Mouse (Mus musculus) CD8-positive naive resting alpha-beta T cell, adult 2 months (primary cell): ENCODE measurements around the gene Armh3.

Experiments used
- DNase-seq, 2 experiments: peaks; one replicate each; pipeline ENCODE4 v3.0.0; 2022; ENCODE audit warnings: low read depth in 2 of 2, low spot score in 2 of 2

Armh3 gene

DNA sequence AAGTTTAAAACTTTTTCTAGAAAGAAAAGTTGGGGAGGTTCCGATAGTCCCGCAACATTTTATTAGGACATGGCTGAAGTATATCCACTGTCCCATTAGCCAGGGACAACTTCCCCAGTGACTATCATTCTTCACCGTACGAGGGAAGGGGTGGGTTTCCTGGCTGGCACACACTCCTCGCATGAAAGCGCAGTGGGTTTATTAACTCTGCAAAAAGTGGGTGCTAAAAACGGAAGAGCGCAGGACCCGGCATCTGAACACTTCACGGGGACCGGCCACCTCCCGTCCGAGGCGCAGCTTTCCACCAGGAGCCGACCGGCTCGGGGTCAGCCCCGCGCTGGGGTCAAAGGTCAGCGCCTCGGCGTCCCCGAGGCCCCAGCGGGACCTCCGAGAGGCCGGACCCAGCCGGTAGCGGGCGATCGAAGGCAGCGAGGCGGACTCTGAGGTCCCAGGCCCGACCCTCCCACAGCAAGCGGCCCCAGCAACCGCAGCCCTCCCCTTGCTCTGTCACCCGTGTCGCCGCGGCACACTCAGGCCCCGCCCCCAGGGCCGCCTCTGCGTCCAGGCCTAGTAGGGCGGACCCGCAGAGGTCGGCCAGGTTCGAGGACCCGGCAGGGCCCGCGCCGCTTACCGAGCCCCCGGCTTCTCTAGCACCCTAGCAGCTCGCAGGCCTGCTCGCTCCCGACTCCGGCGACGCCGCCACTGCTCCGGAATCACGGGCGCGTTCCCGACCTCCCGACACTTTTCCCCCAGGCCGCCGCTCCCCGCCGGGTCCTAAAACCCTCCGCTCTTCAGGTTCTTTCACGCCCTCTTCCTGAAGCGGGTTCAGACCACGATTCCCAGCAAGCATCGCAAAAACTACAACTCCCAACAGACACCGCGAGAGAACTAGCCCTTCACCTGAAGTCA lies at the start of gene Armh3:
Gene Armh3, minus strand, starts transcription at position 704 of the 909 bp plus-strand sequence.
- peak; percentile 74 to 89 for DNase-seq

DNA sequence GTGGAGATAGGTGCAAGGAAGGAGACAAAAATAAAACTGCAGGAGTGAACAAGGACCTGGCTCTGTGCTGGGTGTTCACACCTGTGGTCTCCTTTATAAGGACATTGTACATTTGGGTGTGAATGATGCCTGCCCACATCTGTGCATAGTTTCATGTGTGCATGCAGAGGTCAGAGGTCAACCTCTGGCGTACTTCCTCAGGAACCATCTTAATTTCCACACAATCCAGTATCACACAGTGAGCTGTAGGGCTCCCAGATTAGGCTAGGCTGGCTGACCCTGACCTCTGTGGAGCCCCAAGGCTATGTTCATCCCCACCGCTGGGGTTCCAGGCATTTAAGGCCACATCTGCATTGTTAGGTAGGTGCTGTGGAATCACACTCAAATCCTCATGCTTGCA lies 49.1 kb upstream of the Armh3 start:
- no peak for DNase-seq

DNA sequence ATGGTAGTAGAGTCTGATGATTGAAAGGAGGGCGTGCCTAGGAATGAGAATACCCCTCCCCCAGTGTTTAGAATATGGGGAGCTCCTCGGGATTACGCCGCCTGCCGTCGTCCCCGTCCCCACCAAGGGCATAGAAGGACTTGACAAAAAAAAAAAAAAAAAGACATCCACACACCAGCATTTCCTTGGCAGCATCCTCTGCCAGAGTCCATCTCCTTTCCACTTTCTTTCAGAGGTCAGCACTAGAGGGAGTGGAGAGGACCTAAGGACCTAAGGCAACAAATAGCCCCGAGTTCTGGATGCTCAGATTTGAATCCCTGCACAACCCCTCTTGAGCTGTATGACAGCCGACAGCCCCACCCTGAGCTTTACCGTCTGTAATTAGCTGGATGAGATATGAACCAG lies 48.3 kb upstream of the Armh3 start:
- DNase-seq = no peak

DNA sequence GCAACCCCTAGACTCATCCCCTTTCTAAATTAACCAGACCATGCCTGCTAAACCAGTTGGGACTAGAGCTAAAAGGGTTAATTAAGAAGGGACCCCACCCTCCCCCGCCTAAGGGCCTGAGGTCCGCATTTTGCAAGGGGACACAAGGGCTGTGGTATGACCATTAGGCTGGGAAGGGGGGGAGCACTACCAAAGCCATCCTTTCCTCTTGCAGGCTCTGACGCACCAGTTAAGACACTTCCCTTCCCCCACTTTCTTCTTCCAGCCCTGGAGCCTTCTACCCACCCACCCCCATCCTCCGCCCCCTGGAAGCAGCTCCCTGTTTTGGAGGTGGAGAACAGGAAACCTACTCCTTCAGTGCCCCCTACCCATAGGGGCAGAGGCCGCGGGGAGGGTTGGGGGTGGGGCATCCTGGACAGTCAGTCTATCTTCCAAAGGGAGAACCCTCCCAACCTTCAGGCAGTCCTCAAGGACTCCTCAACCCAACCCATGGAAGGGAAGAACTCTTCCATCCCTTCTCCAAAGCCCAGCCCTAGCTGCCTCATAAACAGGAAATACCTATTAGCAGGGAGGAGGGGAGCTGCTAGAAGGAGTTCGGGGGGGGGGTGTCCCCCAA lies 47.5 kb upstream of the Armh3 start:
- peak in 1 of 2 experiments; percentile 16 for DNase-seq

DNA sequence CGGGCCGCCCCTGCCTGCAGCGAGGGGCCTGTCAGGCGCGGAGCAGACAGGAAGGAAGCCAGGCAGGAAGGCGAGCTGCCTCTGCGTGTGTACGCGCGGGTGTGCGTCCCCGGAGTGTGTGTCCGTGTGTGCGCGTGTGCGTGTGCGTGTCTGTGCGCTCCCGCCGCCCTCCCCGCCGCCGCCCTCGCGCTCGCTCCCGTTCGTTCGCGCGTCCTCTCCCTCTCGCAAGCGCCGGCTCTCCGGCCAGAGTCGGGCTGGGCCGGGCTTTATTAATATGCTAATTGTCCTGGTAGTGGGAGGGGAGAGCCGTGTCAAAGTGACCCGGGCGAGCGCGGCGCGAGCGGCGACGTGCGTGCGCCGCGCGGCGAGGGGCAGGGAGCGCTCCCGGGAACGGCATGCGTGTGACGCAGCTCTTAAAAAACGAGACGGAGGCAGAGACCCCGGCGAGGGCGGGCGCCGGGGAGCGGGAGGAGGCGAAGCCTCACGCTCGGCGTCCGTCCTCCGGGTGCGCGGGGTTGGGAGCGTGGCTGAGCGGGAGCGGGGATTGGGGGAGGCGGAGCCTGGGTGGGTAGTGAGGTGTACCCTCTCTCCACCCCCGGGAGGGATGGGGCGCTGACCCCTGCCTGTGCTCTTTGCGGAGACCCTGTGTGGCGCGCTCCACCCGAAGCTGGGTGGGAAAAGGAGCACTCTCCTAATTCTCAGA lies 46.9 kb upstream of the Armh3 start, which contains the start of gene Ldb1:
Gene Ldb1, minus strand, starts transcription at position 222 of the 703 bp plus-strand sequence.
- peak; percentile 61 to 73 for DNase-seq

DNA sequence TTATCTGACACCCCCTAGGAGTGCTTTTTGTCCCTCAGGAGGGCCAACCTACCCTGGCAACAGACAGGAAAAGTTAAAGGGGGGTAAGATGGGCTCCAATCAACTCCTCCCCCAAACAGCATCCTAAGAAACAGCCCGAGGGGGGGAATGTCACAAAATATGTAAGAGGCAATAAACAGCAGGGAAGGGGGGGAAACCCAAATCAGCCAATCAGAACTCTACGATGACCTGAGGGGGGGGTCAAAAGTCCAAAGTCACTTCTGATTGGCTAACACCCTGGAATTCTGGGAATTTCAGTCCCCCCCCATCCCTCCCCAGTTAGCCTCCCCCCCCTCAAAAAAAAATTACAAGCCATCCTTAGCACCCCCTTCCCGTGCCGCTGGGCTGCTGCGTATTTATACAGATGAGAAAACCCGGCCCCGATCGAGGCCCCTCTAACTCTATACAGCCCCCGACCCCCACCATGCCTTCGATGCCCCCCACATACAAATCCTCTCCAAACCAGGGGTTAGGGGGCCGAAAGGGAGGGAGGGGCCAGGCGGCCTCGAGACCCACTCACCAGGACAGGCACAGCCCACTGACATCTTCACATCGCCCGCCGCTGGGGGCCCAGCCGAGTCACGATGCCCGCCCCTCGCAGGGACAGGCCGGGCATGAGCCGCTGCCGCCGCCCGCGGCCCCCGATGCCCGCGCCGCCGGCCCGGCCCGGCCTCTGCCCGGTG lies 46.1 kb upstream of the Armh3 start, which contains the start of gene Pprc1:
Gene Pprc1, plus strand, starts transcription at position 616 of the 722 bp plus-strand sequence.
- DNase-seq = no peak

DNA sequence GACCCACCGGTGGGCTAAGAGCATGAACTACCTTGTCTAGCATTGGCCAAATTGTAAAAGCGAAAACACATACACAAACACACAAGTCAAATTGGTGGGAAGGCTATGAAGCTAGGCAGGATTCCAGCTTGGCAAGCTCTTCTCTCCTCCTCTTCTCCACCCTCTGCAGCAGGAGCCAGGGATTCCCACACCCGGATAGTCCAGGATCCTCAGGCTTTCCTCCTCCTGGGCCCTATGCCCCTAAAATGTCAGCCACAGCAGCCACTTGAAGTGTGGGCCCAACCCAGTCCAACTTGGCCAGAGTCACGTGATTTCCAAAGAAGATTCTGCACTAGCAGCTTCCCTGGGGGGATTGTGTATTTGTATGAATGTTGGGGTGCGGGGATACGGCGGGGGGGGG lies 45.1 kb upstream of the Armh3 start:
- DNase-seq = no peak

DNA sequence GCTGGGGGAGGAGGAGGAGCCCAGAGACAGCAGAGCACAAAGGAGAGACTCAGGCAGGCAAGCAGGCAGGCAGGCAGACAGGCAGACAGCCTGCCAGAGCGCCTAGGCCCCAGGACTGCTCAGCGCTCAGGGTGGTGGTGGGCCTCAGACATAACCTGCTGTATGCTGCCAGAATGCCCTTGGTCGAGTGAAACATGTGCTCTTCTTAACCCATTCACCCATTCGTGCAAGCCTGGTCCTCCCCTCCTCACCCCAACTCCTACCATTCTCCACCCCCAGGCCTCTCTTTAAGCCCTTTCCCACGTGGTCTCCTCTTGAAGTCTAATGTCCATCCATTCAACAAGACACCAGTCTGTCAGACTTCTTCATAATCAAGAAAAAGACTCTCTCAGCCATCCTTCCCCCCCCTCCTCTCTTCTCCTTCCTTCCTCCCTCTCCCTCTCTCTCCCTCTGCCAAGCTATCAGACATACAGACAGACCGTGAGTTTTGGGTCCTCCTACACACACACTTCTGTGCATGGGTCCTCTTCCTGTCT lies 44.3 kb upstream of the Armh3 start:
- DNase-seq = peak in 1 of 2 experiments; percentile 33

DNA sequence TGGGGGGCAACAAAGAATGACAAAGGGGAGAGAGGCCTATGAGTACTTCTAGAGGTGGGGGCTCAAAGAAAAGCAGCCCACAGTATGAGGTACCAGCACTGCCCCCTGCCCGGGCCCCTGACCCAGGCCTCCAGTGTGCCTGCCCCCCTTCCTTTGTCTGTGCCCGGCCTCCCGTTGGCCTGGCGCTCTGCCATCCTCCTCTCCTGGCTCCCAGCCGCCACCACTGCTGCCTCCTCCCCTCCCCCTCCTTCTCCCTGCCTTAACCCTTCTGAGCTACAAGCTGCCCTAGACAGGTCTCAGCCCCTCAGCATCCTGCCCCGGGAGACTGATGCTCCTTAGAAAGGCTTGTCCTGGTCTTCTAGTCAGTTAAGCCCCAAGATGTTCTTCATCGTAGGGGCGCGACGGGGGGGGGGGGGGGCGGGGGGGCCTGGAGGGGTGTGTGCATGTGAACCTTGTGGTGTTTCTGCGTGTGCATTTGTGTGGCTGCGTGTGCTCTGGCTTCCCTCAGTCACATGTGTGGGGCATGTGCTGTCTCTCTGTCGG lies 43.7 kb upstream of the Armh3 start:
- no peak for DNase-seq

DNA sequence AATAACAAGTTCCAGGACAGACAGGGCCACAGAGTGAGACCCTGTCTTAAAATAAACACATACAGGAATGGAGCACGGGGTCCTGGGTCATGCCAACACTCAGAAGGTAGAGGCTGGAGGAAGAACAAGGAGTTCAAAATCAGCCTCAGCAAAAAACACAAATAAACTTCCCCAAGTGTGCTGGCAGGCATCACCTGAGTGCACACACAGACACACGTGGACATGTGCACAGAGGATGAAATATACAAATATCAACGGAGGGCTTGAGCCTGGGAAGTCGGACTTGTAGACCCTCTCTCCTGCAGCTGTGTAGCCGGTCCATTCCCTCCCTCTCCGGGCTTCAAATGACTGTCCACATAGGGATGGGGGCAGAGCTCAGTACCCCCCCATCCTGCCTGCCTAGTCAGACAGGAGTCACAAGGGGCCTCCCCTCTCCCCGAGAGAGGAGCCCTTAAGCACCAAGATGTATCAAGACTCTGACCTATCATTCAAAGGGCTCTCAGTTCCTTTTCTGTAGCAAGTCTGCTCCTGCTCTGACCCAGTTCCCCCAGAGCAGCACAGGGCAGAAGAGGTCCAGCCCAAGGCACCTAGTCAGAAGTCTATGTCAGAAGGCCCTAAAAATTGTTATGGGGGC lies 43.1 kb upstream of the Armh3 start:
- DNase-seq = no peak

DNA sequence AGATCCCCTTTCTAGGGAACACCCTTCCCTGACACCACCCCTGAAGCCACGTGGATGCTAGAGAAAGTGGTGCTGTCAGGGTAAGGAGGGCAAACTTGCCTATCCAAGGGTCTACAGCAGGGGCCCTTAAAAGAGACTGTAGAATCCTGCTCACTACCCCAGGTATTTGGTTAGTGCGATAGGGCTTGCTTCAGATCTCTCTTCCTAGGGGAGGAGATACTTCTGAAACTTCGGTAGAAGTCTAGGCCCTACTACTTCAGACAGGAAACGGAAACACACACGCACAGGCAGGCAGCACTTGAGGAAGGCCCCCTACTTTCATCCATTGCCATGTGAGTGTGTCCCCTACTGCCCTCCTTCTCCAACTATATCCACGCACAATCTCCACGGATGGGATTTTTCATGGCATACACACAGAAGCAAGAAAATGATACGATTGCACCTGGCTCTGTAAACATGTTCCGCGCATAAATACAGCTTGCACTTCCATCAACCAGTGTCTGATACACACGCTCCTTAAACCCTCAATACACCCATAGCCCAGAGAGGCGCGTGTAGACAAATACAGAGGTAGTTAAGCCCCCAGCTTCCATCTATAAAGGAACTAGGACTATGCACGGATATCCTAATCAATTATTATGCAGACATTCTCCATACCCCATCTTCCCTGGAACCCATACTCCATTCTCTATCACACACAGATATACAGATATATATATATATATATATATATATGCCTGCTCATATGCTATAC lies 42.0 kb upstream of the Armh3 start:
- peak; percentile 41 to 59 for DNase-seq

DNA sequence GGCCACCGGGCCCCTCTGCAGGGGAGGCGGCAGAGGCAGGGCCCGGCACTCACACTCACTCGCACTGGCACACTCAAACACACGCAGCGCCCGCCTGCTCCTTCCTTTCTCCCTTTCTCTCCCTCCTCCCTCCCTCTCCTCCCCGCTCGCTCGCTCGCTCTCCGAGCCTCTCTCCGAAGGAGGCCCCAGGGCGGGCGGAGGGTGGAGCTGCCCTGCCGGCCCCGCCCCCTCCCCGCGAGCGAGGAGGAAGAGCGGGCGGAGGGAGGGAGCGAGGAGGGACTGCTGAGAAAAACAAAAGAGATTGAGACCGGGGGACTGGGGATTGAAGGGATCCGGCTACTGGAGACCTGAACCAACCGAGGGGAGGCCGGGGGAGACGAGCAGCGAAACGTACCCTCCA lies 41.2 kb upstream of the Armh3 start:
- DNase-seq = peak; percentile 78 to 84

DNA sequence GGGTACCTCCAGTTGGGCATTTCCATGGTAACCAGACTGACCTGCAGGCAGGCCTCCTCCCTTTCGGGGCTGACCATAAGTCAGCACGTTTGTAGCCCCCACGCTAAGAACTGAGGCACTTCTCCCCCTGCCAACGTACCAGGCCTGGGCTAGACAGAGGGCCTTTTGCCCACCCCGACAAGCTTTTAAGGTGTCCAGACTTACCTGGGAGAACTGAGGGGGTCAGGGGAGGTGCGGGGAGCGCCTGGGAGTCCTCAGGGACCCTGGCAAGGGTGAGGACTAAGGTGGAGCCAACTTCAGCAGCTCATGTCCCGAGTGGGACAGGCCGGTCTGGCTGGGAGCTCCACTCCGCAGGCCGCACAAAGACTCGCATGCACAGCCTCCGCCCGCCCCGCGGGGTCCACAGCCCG lies 40.6 kb upstream of the Armh3 start:
- no peak for DNase-seq

DNA sequence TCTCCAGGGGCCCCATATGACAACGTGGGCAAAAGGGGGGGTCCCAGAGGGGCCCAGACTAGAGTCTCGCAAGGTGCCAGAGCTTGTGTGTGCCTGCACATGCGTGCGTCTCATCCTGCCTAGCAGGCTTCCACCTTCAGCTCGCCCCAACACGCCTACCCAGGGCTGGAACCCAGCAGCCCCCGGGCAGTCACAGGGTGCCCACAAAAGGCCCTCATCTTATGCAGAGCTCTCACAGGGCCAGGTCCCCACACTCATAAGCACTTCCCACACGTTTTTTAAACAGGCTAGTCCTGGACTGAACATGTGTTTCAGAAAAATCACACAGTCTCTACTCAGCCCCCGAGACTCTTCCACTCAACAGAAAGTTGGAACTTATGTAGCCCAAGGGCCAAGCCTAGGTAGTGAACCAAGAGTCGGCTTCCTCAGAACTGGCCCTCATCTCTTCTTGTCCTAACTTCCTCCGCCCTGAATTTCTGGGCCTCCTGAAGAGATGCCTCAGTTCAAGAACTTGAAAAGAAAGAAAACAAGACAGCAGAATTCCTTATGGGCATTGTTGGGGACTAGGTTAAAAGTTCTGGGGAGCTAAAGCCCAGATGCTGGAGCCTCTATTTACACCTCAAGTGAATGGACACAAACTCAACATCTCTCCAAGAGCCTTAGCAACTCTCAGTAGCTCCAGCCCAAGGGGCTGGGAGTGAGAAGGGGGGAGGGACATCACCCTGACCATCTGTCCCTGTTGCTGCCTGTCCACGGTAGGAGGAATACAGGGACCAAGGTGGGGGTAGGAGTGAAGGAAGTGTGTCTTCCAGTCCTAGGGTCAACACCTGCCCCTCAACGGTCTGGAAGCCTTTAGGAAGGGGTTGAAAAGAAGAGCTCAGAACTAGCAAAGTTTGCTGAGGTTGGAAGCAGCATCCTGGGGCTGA lies 39.9 kb upstream of the Armh3 start:
- peak in 1 of 2 experiments; percentile 32 for DNase-seq

DNA sequence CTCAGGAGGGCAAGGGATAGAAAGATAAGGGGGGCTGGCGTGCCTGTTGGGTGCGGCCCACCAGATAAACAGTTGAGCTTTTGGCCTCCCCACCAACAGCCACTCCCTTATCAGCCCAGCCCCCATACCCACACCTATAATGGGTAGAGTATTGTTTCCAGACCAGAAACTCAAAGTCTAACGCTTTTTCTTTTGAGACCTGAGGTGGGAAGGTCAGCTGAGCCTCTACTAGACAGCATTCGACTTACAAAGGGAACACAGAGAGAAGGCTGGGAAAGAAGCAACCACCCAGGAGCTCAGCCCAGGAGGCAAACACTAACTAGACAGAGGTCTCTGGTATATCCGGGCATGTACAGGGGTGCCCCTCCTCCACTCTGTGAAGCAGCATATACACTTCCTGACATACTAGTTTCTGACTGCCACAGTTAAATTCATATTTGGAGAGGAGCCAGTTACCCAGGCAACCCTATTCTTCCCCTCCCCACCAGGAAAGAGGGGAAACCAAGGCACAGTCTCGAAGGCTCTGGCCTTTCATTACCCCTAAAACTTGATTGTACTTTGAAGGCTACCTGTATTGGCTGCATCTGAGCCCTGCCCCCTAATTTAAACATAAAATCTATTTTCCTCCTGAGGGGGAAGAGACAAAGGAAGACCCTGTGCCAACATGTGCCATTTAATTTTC lies 39.1 kb upstream of the Armh3 start:
- DNase-seq = peak in 1 of 2 experiments; percentile 42

DNA sequence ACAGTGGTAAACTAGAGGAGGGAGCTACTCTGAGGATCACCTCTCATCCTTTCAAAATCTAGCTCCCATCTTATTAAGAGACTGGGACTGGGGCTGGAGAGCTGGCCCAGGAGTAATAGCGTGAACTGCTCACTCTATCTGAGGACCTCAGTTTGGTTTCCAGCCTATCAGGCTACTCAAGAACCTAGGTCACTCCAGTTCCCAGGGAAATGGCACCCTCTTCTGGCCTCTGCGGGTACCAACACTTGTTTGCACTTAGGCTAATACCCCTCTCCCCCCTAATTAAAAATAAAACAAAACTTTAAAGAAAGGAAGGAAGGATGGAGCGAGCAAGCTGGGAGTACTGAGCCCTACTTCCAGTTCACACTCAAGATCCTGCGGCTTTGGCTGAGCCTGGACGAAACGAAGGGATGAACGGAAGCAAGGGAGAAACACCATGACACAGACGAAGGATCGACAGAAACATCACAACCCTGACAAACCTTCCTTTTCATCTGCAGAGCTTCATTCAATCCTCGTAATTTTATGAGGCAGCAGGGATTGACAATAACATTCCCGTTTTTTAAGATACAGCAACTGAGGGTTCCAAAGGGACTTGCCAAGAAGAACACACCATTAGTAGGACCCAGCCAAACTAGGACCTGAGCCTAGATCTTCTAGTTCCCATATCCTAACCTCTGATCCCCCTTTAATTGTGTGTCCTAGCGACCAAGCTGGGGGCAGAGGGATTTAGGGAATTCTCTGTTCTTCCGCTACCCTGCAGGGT lies 38.4 kb upstream of the Armh3 start:
- DNase-seq = peak in 1 of 2 experiments; percentile 25

DNA sequence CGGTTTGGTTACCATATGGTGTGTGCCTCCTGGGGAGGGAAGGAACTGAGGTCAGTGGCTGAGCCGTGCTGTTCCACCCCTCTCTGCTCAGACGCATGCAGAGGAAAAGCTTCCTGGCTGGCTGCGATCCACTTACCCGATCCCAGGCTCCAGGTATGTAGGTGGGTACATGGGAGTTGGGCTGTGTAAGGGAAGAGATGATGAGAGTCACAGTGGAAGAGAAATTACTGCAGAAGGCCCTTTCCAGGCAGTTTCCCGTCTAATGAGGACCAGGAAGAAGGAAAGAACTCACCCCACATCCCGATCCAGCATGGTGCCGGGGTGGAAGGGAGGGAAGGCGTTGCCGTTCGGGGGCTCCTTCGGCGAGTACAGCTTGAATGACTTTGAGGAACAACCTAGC lies 37.7 kb upstream of the Armh3 start:
- DNase-seq = no peak
